Mouse (Mus musculus) cortical plate, adult 2 months (tissue): ENCODE measurements around the gene 2810459M11Rik. TPM values are rescaled to one million over a fixed set of nuclear protein-coding genes. Genes with fewer than 3 reads are reported as not detected.

Experiments
- H3K27ac ChIP-seq: fragments of 200-500 bp; 2 replicates; pipeline ENCODE4 v1.5.1; 2012; ENCODE audit warnings: low read length, control low read depth, inconsistent platforms; ENCODE audit not compliant: insufficient read depth
- H3K4me1 ChIP-seq: fragments of 200-500 bp; 2 replicates; pipeline ENCODE4 v1.6.1; 2011; ENCODE audit warnings: low read length; ENCODE audit not compliant: control insufficient read depth, insufficient read depth
- H3K4me3 ChIP-seq: fragments of 200-500 bp; 2 replicates; pipeline ENCODE4 v1.5.1; 2011; ENCODE audit warnings: mild to moderate bottlenecking, low read length, control low read depth; ENCODE audit not compliant: insufficient read depth
- CTCF ChIP-seq: fragments of 200-500 bp; IDR thresholded peaks from 2 replicates; pipeline ENCODE4 v1.5.1; 2011; ENCODE audit warnings: mild to moderate bottlenecking, control low read depth, low read length; ENCODE audit not compliant: insufficient read depth; ENCODE audit errors: extremely low read depth
- POLR2A ChIP-seq: fragments of 200-500 bp; IDR thresholded peaks from 2 replicates; pipeline ENCODE4 v1.6.1; 2011; ENCODE audit warnings: mild to moderate bottlenecking, low read length, control low read depth; ENCODE audit not compliant: insufficient read depth; ENCODE audit errors: extremely low read depth
- polyA plus RNA-seq: library from polyadenylated mRNA; depleted of rRNA; stranded (reverse); fragments of >200 nt; gene quantifications from 2 replicates; pipeline ENCODE4 v1.2.3, GENCODE M21; 2012

2810459M11Rik gene
- polyA plus RNA-seq, 1 experiment, result 11.3 TPM

DNA sequence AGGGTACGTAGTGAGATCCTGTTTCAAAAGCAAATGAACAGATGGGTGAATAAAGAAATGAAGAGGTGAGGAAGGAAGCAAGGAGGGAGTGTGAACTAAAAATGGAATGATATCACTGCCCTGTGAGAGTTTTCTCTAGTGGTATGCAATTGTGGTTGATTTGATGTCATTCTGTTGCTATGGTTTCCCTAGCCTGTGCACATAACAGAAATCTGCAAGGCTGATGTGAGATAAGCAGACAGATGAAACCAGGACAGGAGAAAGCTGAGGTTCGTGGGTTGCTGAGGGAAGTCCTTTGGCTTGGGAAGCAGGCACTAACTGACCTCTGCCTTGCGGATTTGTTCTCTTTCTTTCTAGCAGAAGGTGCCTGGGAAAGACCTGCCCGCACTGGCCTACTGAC lies 2.6 kb downstream of the 2810459M11Rik start:
- Histone ChIP-seq H3K4me1 (no peaks in the 10 kb centered on the region; the same call in 1 of the 2 replicates), H3K4me3 (no peak overlapping the region), H3K27ac (no peak overlapping the region)
- no peak for TF ChIP-seq CTCF
- no peak for TF ChIP-seq POLR2A

DNA sequence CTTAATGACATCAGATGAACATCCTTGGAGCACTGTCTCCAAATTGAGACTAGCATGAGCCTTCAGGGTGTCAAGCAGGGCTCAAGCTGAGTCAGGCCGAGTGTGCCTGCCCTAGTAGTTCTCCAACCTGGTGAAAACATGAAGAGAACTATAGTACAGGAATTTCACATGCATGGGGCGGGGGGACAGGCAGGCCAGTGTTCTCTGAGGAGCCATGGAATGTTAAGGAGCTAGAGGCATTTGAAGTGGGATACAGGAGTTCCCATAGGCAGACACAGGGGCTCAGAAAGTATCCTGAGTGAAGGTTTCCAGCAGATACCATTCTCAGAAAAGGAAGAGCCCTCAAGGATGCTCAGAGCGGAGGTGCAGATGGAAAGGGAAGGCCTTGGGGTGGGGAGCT lies 3.1 kb downstream of the 2810459M11Rik start:
- Histone ChIP-seq H3K4me3 (no peak overlapping the region), H3K4me1 (no peaks in the 10 kb centered on the region; the same call in 1 of the 2 replicates), H3K27ac (no peak overlapping the region)
- TF ChIP-seq CTCF, result no peak
- TF ChIP-seq POLR2A, result no peak

DNA sequence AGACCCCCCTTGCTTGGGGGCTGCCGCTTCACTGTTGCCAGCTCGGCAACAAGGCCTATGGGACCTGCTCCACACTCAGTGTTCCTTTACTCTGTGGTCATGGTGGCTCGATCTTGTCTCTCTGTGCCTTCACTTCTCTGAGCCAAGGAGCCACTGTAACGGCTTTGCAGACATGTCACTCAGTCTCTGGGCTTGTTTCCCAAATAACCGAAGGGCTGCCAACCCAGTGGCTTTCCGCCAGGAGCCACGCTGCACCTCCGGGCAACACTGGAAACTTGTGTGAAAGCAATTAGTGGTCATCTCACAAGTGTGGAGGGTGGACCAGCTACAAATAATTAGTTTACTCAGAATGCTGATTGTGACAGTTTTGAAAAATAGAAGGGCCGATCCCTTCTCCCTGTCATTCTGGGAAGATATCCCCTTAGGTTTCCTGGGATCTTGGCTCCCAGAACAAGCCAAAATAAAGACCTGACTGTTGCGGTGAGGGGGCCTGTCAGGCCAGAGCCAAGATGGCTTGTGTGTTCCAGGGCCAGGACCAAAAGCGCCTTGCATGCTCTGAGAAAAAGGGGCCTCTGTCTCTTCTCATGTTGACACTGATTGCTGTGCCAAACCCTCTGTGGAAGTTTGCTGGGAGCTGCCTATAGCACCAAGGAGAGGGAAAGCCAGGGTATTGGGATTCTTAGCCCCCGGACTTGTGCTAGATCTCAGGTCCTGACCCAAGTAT lies 7.7 kb downstream of the 2810459M11Rik start:
- no peak overlapping the region for H3K4me3 ChIP-seq
- no peaks in the 10 kb centered on the region for H3K4me1 ChIP-seq
- H3K27ac ChIP-seq, result no peak overlapping the region
- TF ChIP-seq CTCF, result no peak
- no peak for TF ChIP-seq POLR2A

DNA sequence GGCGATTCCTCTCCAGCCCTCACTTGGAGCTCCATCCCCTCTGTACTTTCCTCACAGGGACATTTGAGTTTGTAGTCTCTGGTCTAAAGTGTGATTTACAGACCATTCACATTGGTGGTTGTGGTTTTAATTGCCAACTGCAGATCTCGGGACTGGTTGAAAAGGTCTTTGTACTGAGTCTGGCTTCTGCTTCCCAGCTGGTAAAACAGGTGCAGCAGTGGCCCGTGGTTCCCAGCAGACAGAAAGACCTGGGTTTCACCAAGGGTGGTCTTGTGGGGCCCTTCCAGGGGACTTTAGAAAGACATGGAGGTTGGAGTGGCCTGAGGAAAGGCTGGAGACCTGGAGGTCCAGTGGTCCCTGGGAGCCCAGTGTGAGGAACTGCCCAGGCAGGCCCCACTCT lies 9.3 kb downstream of the 2810459M11Rik start:
- TF ChIP-seq POLR2A, result no peak
- TF ChIP-seq CTCF, result no peak
- no peak overlapping the region for H3K4me3 ChIP-seq
- no peak overlapping the region for H3K27ac ChIP-seq
- H3K4me1 ChIP-seq, result no peaks in the 10 kb centered on the region

DNA sequence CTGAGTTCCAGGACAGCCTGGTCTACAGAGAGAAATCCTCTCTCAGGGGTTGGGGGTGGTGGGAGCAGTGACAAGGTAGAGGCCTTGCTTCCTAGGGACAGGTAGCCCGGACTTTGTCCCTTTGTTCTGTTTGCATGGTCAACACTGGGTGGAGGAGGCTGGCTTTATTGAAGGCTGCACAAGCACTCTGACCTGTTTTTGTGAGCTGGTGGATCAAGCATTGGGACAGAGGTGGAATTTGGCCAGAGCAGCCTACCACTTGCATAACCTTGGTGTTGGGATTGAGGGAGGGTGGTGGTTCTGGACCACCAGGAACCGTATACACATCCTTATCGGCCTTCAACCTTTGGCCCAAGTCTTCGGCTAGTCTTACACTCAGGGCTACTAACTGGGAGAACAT lies 10.6 kb downstream of the 2810459M11Rik start:
- Histone ChIP-seq H3K27ac (no peak overlapping the region), H3K4me3 (no peak overlapping the region), H3K4me1 (no peaks in the 10 kb centered on the region)
- TF ChIP-seq POLR2A (no peak), CTCF (no peak)

DNA sequence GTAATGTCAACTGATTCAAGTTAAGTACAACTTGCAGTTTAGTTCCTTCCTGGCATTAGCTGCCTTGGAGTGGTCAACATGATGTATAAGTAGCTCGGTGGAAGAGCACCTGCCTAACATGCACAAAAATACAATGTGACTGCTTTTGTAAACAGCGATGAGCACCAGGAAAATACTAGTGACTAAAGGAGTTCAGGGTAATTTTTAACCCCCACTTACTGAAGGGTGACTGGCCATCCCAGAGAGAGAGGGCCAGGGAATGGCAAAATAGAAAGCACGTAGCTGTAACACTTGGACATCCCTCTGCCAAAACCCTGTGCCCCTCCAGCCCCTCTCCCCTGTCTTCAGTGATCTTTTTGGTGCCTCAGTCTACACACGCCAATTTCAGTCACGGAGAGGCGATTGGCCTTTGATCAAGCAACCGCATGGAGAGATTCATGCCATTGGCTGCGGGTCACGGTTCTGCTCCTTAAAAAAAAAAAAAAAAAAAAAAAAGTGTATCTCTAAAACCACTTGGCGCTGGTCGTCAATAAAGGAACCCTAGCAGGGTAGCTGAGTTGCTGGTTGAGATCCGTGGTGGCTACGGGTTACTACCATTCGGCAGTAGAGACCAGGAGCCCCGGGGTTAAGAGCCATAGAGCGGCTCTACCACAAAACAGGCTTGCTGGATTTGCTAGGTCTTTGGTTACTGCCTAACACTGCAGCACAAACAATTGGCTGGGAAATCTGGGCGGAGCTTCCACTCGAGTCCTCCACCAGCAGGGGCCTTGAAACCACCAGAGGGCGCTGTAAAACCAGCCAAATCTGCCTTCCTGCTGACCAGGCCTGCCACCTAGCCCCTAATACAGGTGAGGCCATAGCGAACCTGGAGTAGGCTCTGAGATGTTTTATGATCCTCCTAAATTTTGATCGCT lies 13.4 kb downstream of the 2810459M11Rik start:
- peak overlapping the region; percentile 51 for H3K4me3 ChIP-seq

DNA sequence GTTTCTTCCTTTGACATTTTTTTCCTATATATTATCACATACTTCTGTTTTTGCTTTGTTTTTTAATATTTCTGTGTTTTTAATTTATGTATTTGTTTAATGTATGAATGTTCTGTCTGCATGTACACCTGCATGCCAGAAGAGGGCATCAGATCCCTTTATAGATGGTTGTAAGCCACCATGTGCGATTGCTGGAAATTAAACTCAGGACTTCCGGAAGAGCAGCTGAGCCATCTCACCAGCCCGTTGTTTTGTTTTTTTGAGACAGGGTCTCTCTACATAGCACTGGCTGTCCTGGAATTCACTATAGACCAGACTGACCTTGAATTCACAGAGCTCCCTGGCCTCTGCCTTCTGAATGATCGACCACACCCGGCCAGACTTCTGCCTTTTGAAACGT lies 16.9 kb downstream of the 2810459M11Rik start:
- no peak for TF ChIP-seq CTCF
- TF ChIP-seq POLR2A, result no peak

More for the DNA sequence above, 13.4 kb downstream of the 2810459M11Rik start:
- Histone ChIP-seq H3K4me1 (no peaks in the 10 kb centered on the region), H3K27ac (no peak overlapping the region)
- peak; percentile 65 for TF ChIP-seq POLR2A
- TF ChIP-seq CTCF, result peak; percentile 91

DNA sequence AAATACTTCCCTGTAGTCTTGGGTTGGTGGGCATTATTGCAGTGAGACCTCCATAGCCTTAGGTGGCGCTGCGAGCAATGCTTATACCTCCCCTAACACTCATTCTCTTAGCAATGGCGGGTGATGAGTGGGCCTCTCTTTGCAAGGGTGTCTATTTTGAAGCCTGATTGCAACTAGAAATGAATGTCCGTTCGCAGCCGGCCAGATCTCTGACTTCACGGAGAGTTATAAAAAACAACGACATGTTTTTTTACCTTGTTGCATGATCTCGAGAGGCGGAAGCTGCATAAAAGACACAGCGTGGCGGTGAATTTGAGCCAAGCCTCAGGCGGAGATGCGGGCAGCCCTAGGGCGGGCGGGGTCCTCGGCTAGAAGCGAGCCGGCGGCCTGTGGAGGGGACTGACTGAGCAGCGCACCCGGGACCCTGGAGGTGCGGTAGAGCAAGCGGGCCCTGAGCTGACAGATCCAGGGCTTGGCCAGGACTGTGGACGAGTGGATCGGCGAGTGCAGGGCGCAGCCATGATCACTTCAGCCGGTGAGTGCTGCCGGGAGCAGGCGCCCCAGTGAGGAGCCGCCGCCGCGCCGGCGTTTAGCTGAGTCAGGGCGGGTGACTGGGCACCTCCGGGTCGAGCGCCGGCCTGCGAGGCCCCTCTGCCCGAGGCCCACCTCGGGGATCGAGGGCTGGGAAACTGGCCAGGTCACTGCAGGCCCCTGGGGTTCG lies 18.8 kb downstream of the 2810459M11Rik start, which contains the start of gene Psmd1:
TSS of gene Psmd1 (plus strand) at position 117 of the 721 bp plus-strand sequence.
- peak within 1 kb of the TSS; percentile 89 for H3K27ac ChIP-seq
- TF ChIP-seq POLR2A, result 0 out of 2 replicates have a peak, but pooled peaks have one; percentile 30
- peak; percentile 81 for TF ChIP-seq CTCF
- peak within 1 kb of the TSS; percentile 78 for H3K4me3 ChIP-seq
- peaks cover 3% of the 10 kb centered on the region; the same call in 1 of the 2 replicates for H3K4me1 ChIP-seq

More for the DNA sequence above, 16.9 kb downstream of the 2810459M11Rik start:
- no peak overlapping the region for H3K4me3 ChIP-seq
- no peak overlapping the region for H3K27ac ChIP-seq
- H3K4me1 ChIP-seq, result peaks cover 3% of the 10 kb centered on the region; the same call in 1 of the 2 replicates

DNA sequence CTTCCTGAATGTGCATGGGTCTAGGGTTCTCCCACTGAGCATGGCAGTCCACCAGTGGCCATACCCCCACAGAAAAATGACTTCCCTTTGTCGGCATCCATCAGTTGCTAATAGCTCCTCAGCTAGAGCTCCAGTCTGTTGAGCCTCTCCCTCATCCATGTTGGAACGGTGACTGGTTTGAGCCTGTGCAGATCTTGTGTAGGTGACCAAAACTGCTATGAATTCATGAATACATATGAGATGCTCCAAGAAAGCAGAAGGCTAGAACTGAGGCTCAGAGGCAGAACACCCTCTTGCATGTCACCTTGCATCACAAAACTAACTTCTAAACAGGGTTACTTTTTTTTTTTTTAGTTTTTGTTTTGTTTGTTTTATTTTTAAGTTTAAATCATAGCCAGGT lies 30.9 kb downstream of the 2810459M11Rik start:
- Histone ChIP-seq H3K4me3 (no peak overlapping the region), H3K4me1 (no peaks in the 10 kb centered on the region; the same call in 1 of the 2 replicates), H3K27ac (no peak overlapping the region)
- TF ChIP-seq CTCF (no peak), POLR2A (no peak)

DNA sequence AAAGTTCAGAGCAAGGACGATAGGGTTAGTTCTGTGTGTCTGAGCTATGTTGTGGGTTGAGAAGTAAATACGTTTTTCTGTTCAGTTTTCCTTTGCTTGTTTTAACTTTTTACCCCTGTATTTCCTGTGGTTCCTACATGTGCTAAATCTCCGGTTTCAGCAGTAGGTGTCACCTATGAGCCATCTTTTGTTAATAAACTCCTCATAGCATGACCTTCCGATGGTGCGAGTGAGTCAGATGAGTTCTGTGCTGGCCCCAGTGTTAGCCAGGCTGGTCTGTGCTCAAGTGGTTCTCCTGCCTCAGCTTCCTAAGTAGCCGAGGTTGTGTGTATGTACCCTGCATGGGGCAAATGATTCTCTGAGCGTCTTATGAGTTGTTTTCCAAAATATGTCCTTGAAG lies 48.8 kb downstream of the 2810459M11Rik start:
- Histone ChIP-seq H3K4me1 (no peaks in the 10 kb centered on the region), H3K27ac (no peak overlapping the region), H3K4me3 (no peak overlapping the region)
- no peak for TF ChIP-seq POLR2A
- TF ChIP-seq CTCF, result no peak
